Mouse (Mus musculus) right cerebral cortex, adult 2 months (tissue): ENCODE data around the gene Dlg5.

Experiments
- DNase-seq, 2 experiments: peaks; one replicate each; pipeline ENCODE4 v3.0.0; 2021 to 2022; ENCODE audit warnings: low spot score in 2 of 2

The Dlg5 gene

GRCm38 (mm10) chr14:24125069-24125468 is 120.7 kb downstream of the Dlg5 start:
- DNase-seq: no peak

- DNase-seq: peak in 1 of 2 experiments; percentile 9
Measured at GRCm38 (mm10) chr14:24124171-24124570, 121.5 kb downstream of the Dlg5 start.

GRCm38 (mm10) chr14:24106734-24107133 is 139.0 kb downstream of the Dlg5 start:
- no peak for DNase-seq

- DNase-seq: no peak
Measured at GRCm38 (mm10) chr14:24098828-24099227, 146.9 kb downstream of the Dlg5 start.

GRCm38 (mm10) chr14:24094656-24095055 is 151.1 kb downstream of the Dlg5 start:
- no peak for DNase-seq

- DNase-seq: no peak
Measured at GRCm38 (mm10) chr14:24093221-24093620, 152.5 kb downstream of the Dlg5 start.

- no peak for DNase-seq
Measured at GRCm38 (mm10) chr14:24092391-24092790, 153.3 kb downstream of the Dlg5 start.

- DNase-seq: no peak
Measured at GRCm38 (mm10) chr14:24090790-24091189, 154.9 kb downstream of the Dlg5 start.

GRCm38 (mm10) chr14:24089181-24089580 is 156.5 kb downstream of the Dlg5 start:
- no peak for DNase-seq

- DNase-seq: no peak
Measured at GRCm38 (mm10) chr14:24087430-24087829, 158.3 kb downstream of the Dlg5 start.

- DNase-seq: no peak
Measured at GRCm38 (mm10) chr14:24086481-24086880, 159.2 kb downstream of the Dlg5 start.
